Mouse (Mus musculus) gastrocnemius, adult 2 months (tissue): ENCODE results near the gene Mum1. TPM values are rescaled to one million over a fixed set of nuclear protein-coding genes. Genes with fewer than 3 reads are reported as not detected.
"Not testable (repeated sequence)": the region's sequence is repeated elsewhere in the genome, so short reads cannot be mapped to it uniquely, and the experiment has no call there.

Experiments
- DNase-seq: peaks from one replicate; pipeline ENCODE4 v3.0.0; 2022
- H3K27ac ChIP-seq: fragments of 200-600 bp; 2 replicates; pipeline ENCODE4 v1.8.1; 2022; ENCODE audit warnings: mild to moderate bottlenecking
- H3K4me3 ChIP-seq: fragments of 200-600 bp; 2 replicates; pipeline ENCODE4 v1.8.1; 2022; ENCODE audit warnings: mild to moderate bottlenecking, moderate library complexity
- CTCF ChIP-seq: fragments of 200-600 bp; IDR thresholded peaks from 2 replicates; pipeline ENCODE4 v1.8.1; 2022; ENCODE audit warnings: antibody characterized with exemption, mild to moderate bottlenecking, moderate library complexity
- intact Hi-C: fragments of 180-260 bp; cut with DNase I; formaldehyde crosslinking; loops from one replicate; pipeline ENCODE4 v1.15.1; 2025
- total RNA-seq, 2 experiments: library from RNA; stranded (reverse); gene quantifications; 2 replicates each; pipeline ENCODE4 v1.2.3; 2021

The Mum1 gene
- total RNA-seq, 2 experiments from 2014 or later = 12.2 to 19.2 TPM

- peak; percentile 45 for TF ChIP-seq CTCF
- intact Hi-C loops = loop anchor here (1.0 to 2.0 kb wide), 3 partner anchors 18 to 70 kb away; partner anchors contain the start of gene Mum1
Measured at GRCm38 (mm10) chr10:80244791-80245399, 18.7 kb downstream of the Mum1 start.

GRCm38 (mm10) chr10:80245600-80245999 is 19.4 kb downstream of the Mum1 start:
- no peak overlapping the region for H3K4me3 ChIP-seq
- H3K27ac ChIP-seq = no peak overlapping the region
- peak; percentile 83 for DNase-seq
- TF ChIP-seq CTCF = peak; percentile 95
- intact Hi-C loops = loop anchor here (1.0 to 2.0 kb wide), 3 partner anchors 19 to 70 kb away; partner anchors contain the start of gene Mum1

More at GRCm38 (mm10) chr10:80244791-80245399, 18.7 kb downstream of the Mum1 start:
- no peak for DNase-seq
- Histone ChIP-seq H3K27ac (no peak overlapping the region), H3K4me3 (no peak overlapping the region)

GRCm38 (mm10) chr10:80247849-80248248 is 21.6 kb downstream of the Mum1 start:
- H3K4me3 ChIP-seq = no peak overlapping the region
- intact Hi-C loops = no loop called here
- no peak for DNase-seq
- peak; percentile 28; the same call in 1 of the 2 replicates for TF ChIP-seq CTCF
- no peak overlapping the region for H3K27ac ChIP-seq

GRCm38 (mm10) chr10:80248437-80248836 is 22.2 kb downstream of the Mum1 start:
- intact Hi-C loops = not testable (repeated sequence)
- H3K4me3 ChIP-seq = peak overlapping the region; percentile 91

GRCm38 (mm10) chr10:80248971-80249640 is 22.9 kb downstream of the Mum1 start, which contains the start of gene Ndufs7:
TSS of gene Ndufs7 (plus strand) at chr10:80249121.
- intact Hi-C loops = no loop called here
- Histone ChIP-seq H3K27ac (peak within 1 kb of the TSS; percentile 100), H3K4me3 (peak within 1 kb of the TSS; percentile 91)
- TF ChIP-seq CTCF = no peak; the same call in 1 of the 2 replicates
- peak; percentile 92 for DNase-seq

More at GRCm38 (mm10) chr10:80248437-80248836, 22.2 kb downstream of the Mum1 start:
- peak overlapping the region; percentile 100 for H3K27ac ChIP-seq
- not testable (repeated sequence) for DNase-seq

GRCm38 (mm10) chr10:80250059-80250458 is 23.8 kb downstream of the Mum1 start:
- H3K4me3 ChIP-seq = peak overlapping the region; percentile 91
- intact Hi-C loops = no loop called here
- no peak for TF ChIP-seq CTCF
- H3K27ac ChIP-seq = peak overlapping the region; percentile 100
- no peak for DNase-seq

- no peak for TF ChIP-seq CTCF
- no peak for DNase-seq
- H3K27ac ChIP-seq = peak overlapping the region; percentile 100
- intact Hi-C loops = no loop called here
- H3K4me3 ChIP-seq = peak overlapping the region; percentile 91
Measured at GRCm38 (mm10) chr10:80250573-80250972, 24.3 kb downstream of the Mum1 start.

GRCm38 (mm10) chr10:80252011-80252410 is 25.8 kb downstream of the Mum1 start:
- DNase-seq = no peak
- intact Hi-C loops = no loop called here
- peak overlapping the region; percentile 100 for H3K27ac ChIP-seq

GRCm38 (mm10) chr10:80252493-80253274 is 26.4 kb downstream of the Mum1 start:
- Histone ChIP-seq H3K27ac (peak overlapping the region; percentile 100), H3K4me3 (peak overlapping the region; percentile 91)
- no peak for TF ChIP-seq CTCF
- DNase-seq = peak; percentile 77
- intact Hi-C loops = no loop called here

More at GRCm38 (mm10) chr10:80252011-80252410, 25.8 kb downstream of the Mum1 start:
- no peak for TF ChIP-seq CTCF
- peak overlapping the region; percentile 91 for H3K4me3 ChIP-seq

GRCm38 (mm10) chr10:80253551-80253950 is 27.3 kb downstream of the Mum1 start:
- H3K27ac ChIP-seq = peak overlapping the region; percentile 100
- H3K4me3 ChIP-seq = peak overlapping the region; percentile 91
- intact Hi-C loops = no loop called here
- no peak for TF ChIP-seq CTCF
- DNase-seq = no peak

GRCm38 (mm10) chr10:80254331-80255297 is 28.4 kb downstream of the Mum1 start:
- no peak overlapping the region; the same call in 1 of the 2 replicates for H3K27ac ChIP-seq
- no peak overlapping the region for H3K4me3 ChIP-seq
- intact Hi-C loops = no loop called here
- TF ChIP-seq CTCF = no peak
- no peak for DNase-seq
